Mouse (Mus musculus) lung, adult 18-20 months (tissue): ENCODE measurements at regions not wholly inside any gene's neighbourhood (a gene's known extent, or its start where the extent isn't known, plus 50 kb on each side); places are given as distances from the start of the nearest gene placed in this dataset.

Experiments used
- DNase-seq, 2 experiments: peaks; one replicate each; pipeline ENCODE4 v3.0.0; 2022; ENCODE audit warnings: mixed read lengths in 2 of 2

- no peak for DNase-seq
Observed at GRCm38 (mm10) chr13:113536306-113536705, 82.1 kb downstream of the Snx18 start.

- DNase-seq = no peak
Observed at GRCm38 (mm10) chr13:113534664-113535455, 83.5 kb downstream of the Snx18 start.

- no peak for DNase-seq
Observed at GRCm38 (mm10) chr13:113533884-113534445, 84.4 kb downstream of the Snx18 start.

- no peak for DNase-seq
Observed at GRCm38 (mm10) chr13:113526997-113527396, 91.4 kb downstream of the Snx18 start.

- peak in 1 of 2 experiments; percentile 16 for DNase-seq
Observed at GRCm38 (mm10) chr13:113523503-113523902, 94.9 kb downstream of the Snx18 start.

- no peak for DNase-seq
Observed at GRCm38 (mm10) chr13:113518144-113518543, 100.2 kb downstream of the Snx18 start.

- no peak for DNase-seq
Observed at GRCm38 (mm10) chr13:113516102-113516501, 102.3 kb downstream of the Snx18 start.

- DNase-seq = peak in 1 of 2 experiments; percentile 27
Observed at GRCm38 (mm10) chr13:113515162-113515600, 103.2 kb downstream of the Snx18 start.

GRCm38 (mm10) chr13:113509403-113510185, 108.8 kb downstream of the Snx18 start:
- peak; percentile 84 to 86 for DNase-seq

GRCm38 (mm10) chr13:113508124-113508728, 110.1 kb downstream of the Snx18 start:
- DNase-seq = no peak

GRCm38 (mm10) chr13:113502528-113502927, 115.8 kb downstream of the Snx18 start:
- DNase-seq = no peak

- DNase-seq = no peak
Observed at GRCm38 (mm10) chr13:113502059-113502458, 116.3 kb downstream of the Snx18 start.

- DNase-seq = no peak
Observed at GRCm38 (mm10) chr13:113500373-113500990, 117.9 kb downstream of the Snx18 start.

- peak in 1 of 2 experiments; percentile 17 for DNase-seq
Observed at GRCm38 (mm10) chr13:113499079-113499710, 119.2 kb downstream of the Snx18 start.

- DNase-seq = peak; percentile 69 to 83
Observed at GRCm38 (mm10) chr13:113495595-113496285, 122.6 kb downstream of the Snx18 start.

GRCm38 (mm10) chr13:113495136-113495535, 123.2 kb downstream of the Snx18 start:
- DNase-seq = no peak

GRCm38 (mm10) chr13:113494688-113495087, 123.7 kb downstream of the Snx18 start:
- DNase-seq = no peak

- peak; percentile 8 to 42 for DNase-seq
Observed at GRCm38 (mm10) chr13:113489951-113490822, 128.2 kb downstream of the Snx18 start.

GRCm38 (mm10) chr13:113486368-113486955, 131.9 kb downstream of the Snx18 start:
- no peak for DNase-seq

- DNase-seq = peak; percentile 52 to 62
Observed at GRCm38 (mm10) chr13:113485511-113485910, 132.9 kb downstream of the Snx18 start.
